Mouse (Mus musculus) hematopoietic stem cell, adult 5-6 weeks (primary cell): ENCODE measurements around the gene Cyp4f13. TPM values are rescaled to one million over a fixed set of nuclear protein-coding genes. Genes with fewer than 3 reads are reported as not detected.
A peak's percentile ranks its signal among the peaks of the same experiment; 100 is the strongest.

ENCODE experiments used
- ATAC-seq, 2 experiments: fragments of 125-278 bp in 1 of 2; replicated peaks in 1 of 2; 2 replicates each; pipeline ENCODE4 v1.8.0; 2016 to 2017; ENCODE audit warnings: inconsistent platforms in 2 of 2, mild to moderate bottlenecking in 2 of 2, moderate number of reproducible peaks in 2 of 2, low read depth in 1 of 2, moderate TSS enrichment in 1 of 2; ENCODE audit not compliant: low FRiP score in 2 of 2, poor library complexity in 2 of 2, severe bottlenecking in 2 of 2, insufficient read depth in 1 of 2, low TSS enrichment in 1 of 2
- total RNA-seq: library from RNA; stranded (forward); fragments of 172-1452, 232-1000 nt; gene quantifications from 2 replicates; pipeline ENCODE4 v1.2.3, GENCODE M21; 2017

Gene Cyp4f13
- 5.9 and 17.1 TPM in 2 replicates for total RNA-seq

GRCm38 (mm10) chr17:32947215-32947914 is at the start of gene Cyp4f13:
Gene Cyp4f13, minus strand, starts transcription at chr17:32947402.
- ATAC-seq, result peak; percentile 87 to 93

- peak; percentile 99 for ATAC-seq
Measured at GRCm38 (mm10) chr17:32992699-32993474, 45.7 kb upstream of the Cyp4f13 start, which contains the start of gene Zfp952. Gene Zfp952, plus strand, starts transcription at chr17:32993129.

GRCm38 (mm10) chr17:32991965-32992698 is 44.9 kb upstream of the Cyp4f13 start:
- ATAC-seq, result no peak

GRCm38 (mm10) chr17:32986301-32986700 is 39.1 kb upstream of the Cyp4f13 start:
- ATAC-seq, result no peak

- ATAC-seq, result no peak
Measured at GRCm38 (mm10) chr17:32981361-32981760, 34.2 kb upstream of the Cyp4f13 start.

GRCm38 (mm10) chr17:32965623-32966290 is 18.6 kb upstream of the Cyp4f13 start, which contains the start of gene Zfp472:
Gene Zfp472, plus strand, starts transcription at chr17:32965814.
- peak; percentile 98 to 100 for ATAC-seq

- peak; percentile 20 to 28; a peak in 3 of 4 replicates for ATAC-seq
Measured at GRCm38 (mm10) chr17:32965253-32965622, 18.0 kb upstream of the Cyp4f13 start.

- peak; percentile 57 to 65 for ATAC-seq
Measured at GRCm38 (mm10) chr17:32951441-32951840, 4.2 kb upstream of the Cyp4f13 start.

GRCm38 (mm10) chr17:32951006-32951405 is 3.8 kb upstream of the Cyp4f13 start:
- ATAC-seq, result no peak

GRCm38 (mm10) chr17:32950136-32950535 is 2.9 kb upstream of the Cyp4f13 start:
- no peak for ATAC-seq

GRCm38 (mm10) chr17:32946716-32947115 is 486 bp downstream of the Cyp4f13 start:
- peak in 1 of 2 experiments; percentile 9; a peak in 1 of 4 replicates for ATAC-seq

GRCm38 (mm10) chr17:32944402-32945035 is 2.7 kb downstream of the Cyp4f13 start:
- no peak for ATAC-seq

GRCm38 (mm10) chr17:32943661-32944060 is 3.5 kb downstream of the Cyp4f13 start:
- no peak for ATAC-seq

GRCm38 (mm10) chr17:32939831-32940230 is 7.4 kb downstream of the Cyp4f13 start:
- ATAC-seq, result no peak

- no peak for ATAC-seq
Measured at GRCm38 (mm10) chr17:32927803-32928202, 19.4 kb downstream of the Cyp4f13 start.

- peak; percentile 73 to 89 for ATAC-seq
Measured at GRCm38 (mm10) chr17:32924658-32925312, 22.4 kb downstream of the Cyp4f13 start.
